Mouse (Mus musculus): ENCODE results near the gene Ecpas. TPM values are rescaled to one million over a fixed set of nuclear protein-coding genes. Genes with fewer than 3 reads are reported as not detected.

Gene Ecpas
- polyA plus RNA-seq, 1 experiment from 2014 or later = 31.0 TPM

GRCm38 (mm10) chr4:58907453-58907852 is 5.1 kb downstream of the Ecpas start:
- Histone ChIP-seq H3K27ac (no peak overlapping the region), H3K9ac (no peak overlapping the region), H3K4me3 (replicated peaks) (no peak overlapping the region), H3K4me2 (no peak overlapping the region), H3K4me1 (peaks cover 7% of the 10 kb centered on the region), H3K9me3 (replicated peaks) (no peaks in the 10 kb centered on the region), H3K27me3 (no peaks in the 10 kb centered on the region), H3K36me3 (no peaks in the 10 kb centered on the region)
- no peak for ATAC-seq (replicated peaks; ENCODE audit: low FRiP score)
- WGBS = 92% methylated on average over 1 of the region's 1 CpGs

- H3K4me3 ChIP-seq (replicated peaks) = no peak overlapping the region
- H3K36me3 ChIP-seq = no peaks in the 10 kb centered on the region
- no peak for ATAC-seq (replicated peaks; ENCODE audit: low FRiP score)
- no peak overlapping the region for H3K9ac ChIP-seq
- H3K27ac ChIP-seq = no peak overlapping the region
- no peaks in the 10 kb centered on the region for H3K9me3 ChIP-seq (replicated peaks)
- H3K27me3 ChIP-seq = no peaks in the 10 kb centered on the region
- H3K4me1 ChIP-seq = 0 out of 2 replicates have a peak, but pooled peaks cover 4% of the 10 kb centered on the region
- H3K4me2 ChIP-seq = no peak overlapping the region
These were observed 14.2 kb downstream of the Ecpas start for GRCm38 (mm10) chr4:58898318-58898717.

GRCm38 (mm10) chr4:58897436-58897835 is 15.1 kb downstream of the Ecpas start:
- H3K4me3 ChIP-seq (replicated peaks) = no peak overlapping the region
- H3K36me3 ChIP-seq = no peaks in the 10 kb centered on the region
- H3K4me1 ChIP-seq = 0 out of 2 replicates have a peak, but pooled peaks cover 4% of the 10 kb centered on the region
- no peak for ATAC-seq (replicated peaks; ENCODE audit: low FRiP score)
- H3K27me3 ChIP-seq = no peaks in the 10 kb centered on the region
- H3K9ac ChIP-seq = no peak overlapping the region
- no peak overlapping the region for H3K4me2 ChIP-seq
- 78% methylated on average over 4 of the region's 4 CpGs for WGBS
- H3K27ac ChIP-seq = no peak overlapping the region
- no peaks in the 10 kb centered on the region for H3K9me3 ChIP-seq (replicated peaks)

GRCm38 (mm10) chr4:58894399-58894798 is 18.1 kb downstream of the Ecpas start:
- WGBS = 69% methylated on average over 7 of the region's 7 CpGs

GRCm38 (mm10) chr4:58890035-58890782 is 22.3 kb downstream of the Ecpas start:
- Histone ChIP-seq H3K4me3 (replicated peaks) (no peak overlapping the region), H3K36me3 (no peaks in the 10 kb centered on the region), H3K4me2 (no peak overlapping the region), H3K9ac (no peak overlapping the region), H3K27me3 (no peaks in the 10 kb centered on the region), H3K9me3 (replicated peaks) (no peaks in the 10 kb centered on the region), H3K27ac (no peak overlapping the region), H3K4me1 (0 out of 2 replicates have a peak, but pooled peaks cover 5% of the 10 kb centered on the region)
- no peak for ATAC-seq (replicated peaks; ENCODE audit: low FRiP score)
- 91% methylated on average over 4 of the region's 4 CpGs for WGBS

More at GRCm38 (mm10) chr4:58894399-58894798, 18.1 kb downstream of the Ecpas start:
- no peak overlapping the region for H3K4me2 ChIP-seq
- H3K4me1 ChIP-seq = 0 out of 2 replicates have a peak, but pooled peaks cover 4% of the 10 kb centered on the region
- no peaks in the 10 kb centered on the region for H3K36me3 ChIP-seq
- ATAC-seq (replicated peaks; ENCODE audit: low FRiP score) = no peak
- H3K27ac ChIP-seq = no peak overlapping the region
- no peaks in the 10 kb centered on the region for H3K27me3 ChIP-seq
- no peak overlapping the region for H3K9ac ChIP-seq
- no peaks in the 10 kb centered on the region for H3K9me3 ChIP-seq (replicated peaks)
- H3K4me3 ChIP-seq (replicated peaks) = no peak overlapping the region

GRCm38 (mm10) chr4:58888568-58888967 is 24.0 kb downstream of the Ecpas start:
- no peak overlapping the region for H3K27ac ChIP-seq
- no peak overlapping the region for H3K4me2 ChIP-seq
- H3K4me3 ChIP-seq (replicated peaks) = no peak overlapping the region
- no peak overlapping the region for H3K9ac ChIP-seq
- no peaks in the 10 kb centered on the region for H3K36me3 ChIP-seq
- H3K4me1 ChIP-seq = 0 out of 2 replicates have a peak, but pooled peaks cover 6% of the 10 kb centered on the region
- whole genome bisulfite sequencing = 100% methylated on average over 1 of the region's 1 CpGs
- H3K9me3 ChIP-seq (replicated peaks) = no peaks in the 10 kb centered on the region
- ATAC-seq (replicated peaks; ENCODE audit: low FRiP score) = no peak
- H3K27me3 ChIP-seq = no peaks in the 10 kb centered on the region

GRCm38 (mm10) chr4:58887626-58888025 is 24.9 kb downstream of the Ecpas start:
- 82% methylated on average over 3 of the region's 3 CpGs for WGBS
- H3K9me3 ChIP-seq (replicated peaks) = no peaks in the 10 kb centered on the region
- no peaks in the 10 kb centered on the region for H3K27me3 ChIP-seq
- H3K4me2 ChIP-seq = no peak overlapping the region
- H3K36me3 ChIP-seq = no peaks in the 10 kb centered on the region
- no peak overlapping the region for H3K27ac ChIP-seq
- 0 out of 2 replicates have a peak, but pooled peaks cover 6% of the 10 kb centered on the region for H3K4me1 ChIP-seq
- no peak for ATAC-seq (replicated peaks; ENCODE audit: low FRiP score)
- no peak overlapping the region for H3K4me3 ChIP-seq (replicated peaks)
- no peak overlapping the region for H3K9ac ChIP-seq

- Histone ChIP-seq H3K4me2 (no peak overlapping the region), H3K4me3 (replicated peaks) (no peak overlapping the region), H3K27ac (no peak overlapping the region), H3K27me3 (no peaks in the 10 kb centered on the region), H3K4me1 (0 out of 2 replicates have a peak, but pooled peaks cover 6% of the 10 kb centered on the region), H3K36me3 (peaks cover 2% of the 10 kb centered on the region; the same call in 1 of the 2 replicates), H3K9ac (no peak overlapping the region), H3K9me3 (replicated peaks) (no peaks in the 10 kb centered on the region)
- whole genome bisulfite sequencing = 90% methylated on average over 3 of the region's 3 CpGs
- ATAC-seq (replicated peaks; ENCODE audit: low FRiP score) = no peak
These were observed 25.8 kb downstream of the Ecpas start for GRCm38 (mm10) chr4:58886778-58887177.

GRCm38 (mm10) chr4:58885341-58885740 is 27.2 kb downstream of the Ecpas start:
- 55% methylated on average over 5 of the region's 5 CpGs for WGBS
- no peak for ATAC-seq (replicated peaks; ENCODE audit: low FRiP score)
- H3K27ac ChIP-seq = no peak overlapping the region
- no peak overlapping the region for H3K4me3 ChIP-seq (replicated peaks)
- H3K9ac ChIP-seq = no peak overlapping the region
- no peak overlapping the region for H3K4me2 ChIP-seq
- H3K36me3 ChIP-seq = peaks cover 3% of the 10 kb centered on the region; the same call in 1 of the 2 replicates
- 0 out of 2 replicates have a peak, but pooled peaks cover 6% of the 10 kb centered on the region for H3K4me1 ChIP-seq
- H3K9me3 ChIP-seq (replicated peaks) = no peaks in the 10 kb centered on the region
- H3K27me3 ChIP-seq = no peaks in the 10 kb centered on the region

- Histone ChIP-seq H3K4me3 (replicated peaks) (no peak overlapping the region), H3K27ac (no peak overlapping the region), H3K36me3 (peaks cover 3% of the 10 kb centered on the region; the same call in 1 of the 2 replicates), H3K4me1 (0 out of 2 replicates have a peak, but pooled peaks cover 6% of the 10 kb centered on the region), H3K9me3 (replicated peaks) (no peaks in the 10 kb centered on the region), H3K9ac (no peak overlapping the region), H3K4me2 (no peak overlapping the region), H3K27me3 (no peaks in the 10 kb centered on the region)
- no peak for ATAC-seq (replicated peaks; ENCODE audit: low FRiP score)
- WGBS = 43% methylated on average over 2 of the region's 2 CpGs
These were observed 28.7 kb downstream of the Ecpas start for GRCm38 (mm10) chr4:58883841-58884240.

GRCm38 (mm10) chr4:58874373-58874772 is 38.2 kb downstream of the Ecpas start:
- H3K4me2 ChIP-seq = no peak overlapping the region
- no peaks in the 10 kb centered on the region for H3K9me3 ChIP-seq (replicated peaks)
- peaks cover 42% of the 10 kb centered on the region for H3K36me3 ChIP-seq
- no peaks in the 10 kb centered on the region for H3K27me3 ChIP-seq
- H3K27ac ChIP-seq = no peak overlapping the region
- no peaks in the 10 kb centered on the region for H3K4me1 ChIP-seq
- ATAC-seq (replicated peaks; ENCODE audit: low FRiP score) = no peak
- WGBS = 90% methylated on average over 4 of the region's 4 CpGs
- no peak overlapping the region for H3K9ac ChIP-seq
- H3K4me3 ChIP-seq (replicated peaks) = no peak overlapping the region

- H3K9me3 ChIP-seq (replicated peaks) = no peaks in the 10 kb centered on the region
- H3K36me3 ChIP-seq = peaks cover 32% of the 10 kb centered on the region
- H3K27me3 ChIP-seq = no peaks in the 10 kb centered on the region
- no peak overlapping the region for H3K9ac ChIP-seq
- WGBS = 74% methylated on average over 6 of the region's 6 CpGs
- no peak overlapping the region for H3K27ac ChIP-seq
- H3K4me1 ChIP-seq = no peaks in the 10 kb centered on the region
- H3K4me2 ChIP-seq = no peak overlapping the region
- no peak for ATAC-seq (replicated peaks; ENCODE audit: low FRiP score)
- H3K4me3 ChIP-seq (replicated peaks) = no peak overlapping the region
These were observed 45.3 kb downstream of the Ecpas start for GRCm38 (mm10) chr4:58867242-58867641.
